Mouse (Mus musculus) skeletal muscle tissue, adult 2 months (tissue): Measurements from ENCODE around the gene Rpgrip1.
"Not testable (repeated sequence)": the region's sequence is repeated elsewhere in the genome, so short reads cannot be mapped to it uniquely, and the experiment has no call there.

Experiments used
- DNase-seq: peaks from one replicate; pipeline ENCODE4 v3.0.0-alpha.2; 2012; ENCODE audit warnings: low read depth, low spot score

The Rpgrip1 gene

GRCm38 (mm10) chr14:52110346-52110745 is at the start of gene Rpgrip1:
Gene Rpgrip1 (plus strand): TSS chr14:52110704.
- DNase-seq: no peak

- DNase-seq: no peak
Observed at GRCm38 (mm10) chr14:52060800-52061199, 49.7 kb upstream of the Rpgrip1 start.

- DNase-seq: no peak
Observed at GRCm38 (mm10) chr14:52061798-52062197, 48.7 kb upstream of the Rpgrip1 start.

GRCm38 (mm10) chr14:52066135-52066534 is 44.4 kb upstream of the Rpgrip1 start:
- DNase-seq: no peak

- DNase-seq: no peak
Observed at GRCm38 (mm10) chr14:52071599-52072137, 38.8 kb upstream of the Rpgrip1 start.

GRCm38 (mm10) chr14:52083083-52083482 is 27.4 kb upstream of the Rpgrip1 start:
- DNase-seq: no peak

- DNase-seq: no peak
Observed at GRCm38 (mm10) chr14:52094533-52094932, 16.0 kb upstream of the Rpgrip1 start.

- not testable (repeated sequence) for DNase-seq
Observed at GRCm38 (mm10) chr14:52097191-52097590, 13.3 kb upstream of the Rpgrip1 start.

GRCm38 (mm10) chr14:52098387-52098786 is 12.1 kb upstream of the Rpgrip1 start:
- not testable (repeated sequence) for DNase-seq

- no peak for DNase-seq
Observed at GRCm38 (mm10) chr14:52099563-52099962, 10.9 kb upstream of the Rpgrip1 start.

- no peak for DNase-seq
Observed at GRCm38 (mm10) chr14:52100170-52100960, 10.1 kb upstream of the Rpgrip1 start.

- DNase-seq: no peak
Observed at GRCm38 (mm10) chr14:52101285-52102157, 9.0 kb upstream of the Rpgrip1 start.

GRCm38 (mm10) chr14:52103474-52103855 is 7.0 kb upstream of the Rpgrip1 start:
- no peak for DNase-seq

- DNase-seq: peak; percentile 100
Observed at GRCm38 (mm10) chr14:52103856-52104676, 6.4 kb upstream of the Rpgrip1 start, which contains the start of gene Hnrnpc. Gene Hnrnpc (minus strand): TSS chr14:52104028.

- no peak for DNase-seq
Observed at GRCm38 (mm10) chr14:52104677-52105285, 5.7 kb upstream of the Rpgrip1 start.

- no peak for DNase-seq
Observed at GRCm38 (mm10) chr14:52105308-52105707, 5.2 kb upstream of the Rpgrip1 start.

- peak; percentile 14 for DNase-seq
Observed at GRCm38 (mm10) chr14:52106741-52107140, 3.8 kb upstream of the Rpgrip1 start.

- no peak for DNase-seq
Observed at GRCm38 (mm10) chr14:52108025-52108424, 2.5 kb upstream of the Rpgrip1 start.

GRCm38 (mm10) chr14:52114101-52114500 is 3.6 kb downstream of the Rpgrip1 start:
- DNase-seq: no peak

- no peak for DNase-seq
Observed at GRCm38 (mm10) chr14:52117241-52117640, 6.7 kb downstream of the Rpgrip1 start.

- no peak for DNase-seq
Observed at GRCm38 (mm10) chr14:52118456-52118822, 7.9 kb downstream of the Rpgrip1 start.
